Mouse (Mus musculus) kidney, embryonic 14.5 days (tissue): ENCODE results near the gene Mb21d2. TPM values are rescaled to one million over a fixed set of nuclear protein-coding genes. Genes with fewer than 3 reads are reported as not detected.

Source experiments
- ATAC-seq: fragments of 200-750 bp; cut with Nextera tagmentation; 2 replicates; pipeline ENCODE4 v1.8.0; 2017; ENCODE audit warnings: moderate number of reproducible peaks, mild to moderate bottlenecking, moderate TSS enrichment, moderate library complexity; ENCODE audit not compliant: low FRiP score, low TSS enrichment
- H3K27ac ChIP-seq: fragments of 300-500 bp; sonication (generic); 2 replicates; pipeline ENCODE4 v1.5.1; 2014; ENCODE audit warnings: low read depth, mild to moderate bottlenecking, low read length, moderate library complexity, mixed read lengths
- H3K27me3 ChIP-seq: fragments of 300-500 bp; sonication (generic); 2 replicates; pipeline ENCODE4 v1.6.1; 2014; ENCODE audit warnings: mild to moderate bottlenecking, low read length; ENCODE audit not compliant: control insufficient read depth, insufficient read depth
- H3K36me3 ChIP-seq: fragments of 300-500 bp; sonication (generic); 2 replicates; pipeline ENCODE4 v1.6.1; 2014; ENCODE audit warnings: low read length, mixed read lengths; ENCODE audit not compliant: control insufficient read depth, insufficient read depth
- H3K4me1 ChIP-seq: fragments of 300-500 bp; sonication (generic); 2 replicates; pipeline ENCODE4 v1.6.1; 2014; ENCODE audit warnings: low read length, mixed read lengths; ENCODE audit not compliant: control insufficient read depth, insufficient read depth
- H3K4me2 ChIP-seq: fragments of 300-500 bp; sonication (generic); replicated peaks from 2 replicates; pipeline ENCODE4 v1.6.1; 2014; ENCODE audit warnings: low read depth, mild to moderate bottlenecking, low read length
- H3K4me3 ChIP-seq: fragments of 300-500 bp; sonication (generic); 2 replicates; pipeline ENCODE4 v1.5.1; 2014; ENCODE audit warnings: mild to moderate bottlenecking, low read length
- H3K9ac ChIP-seq: fragments of 300-500 bp; sonication (generic); 2 replicates; pipeline ENCODE4 v1.6.1; 2014; ENCODE audit warnings: low read depth, mild to moderate bottlenecking, low read length, moderate library complexity
- H3K9me3 ChIP-seq: fragments of 300-500 bp; sonication (generic); 2 replicates; pipeline ENCODE4 v1.6.1; 2016; ENCODE audit warnings: low read length; ENCODE audit not compliant: control insufficient read depth
- WGBS: fragments of 180-500 bp; shearing (Covaris S2); extraction: QIAGEN DNeasy Blood & Tissue Kit; methylation state at CpG from one replicate; pipeline ENCODE4 v1.1.7; 2014; 5-methylcytosine and 5-hydroxymethylcytosine counted together
- polyA plus RNA-seq: library from polyadenylated mRNA; unstranded; fragments of >200 nt; fragmentation: Nextera tagmentation; extraction: Ambion mirVana; gene quantifications from 2 replicates; pipeline ENCODE4 v1.2.1, GENCODE M21; 2014

Gene Mb21d2
- 6.3 and 9.4 TPM in 2 replicates for polyA plus RNA-seq

- Histone ChIP-seq H3K4me3 (peak within 1 kb of the TSS; percentile 88), H3K9ac (peak within 1 kb of the TSS; percentile 92), H3K27ac (peak within 1 kb of the TSS; percentile 93), H3K27me3 (peaks cover 5% of the 10 kb centered on the region; the same call in 1 of the 2 replicates), H3K9me3 (no peaks in the 10 kb centered on the region), H3K4me1 (peaks cover 8% of the 10 kb centered on the region), H3K36me3 (no peaks in the 10 kb centered on the region), H3K4me2 (peak within 1 kb of the TSS; percentile 62)
- ATAC-seq, result peak; percentile 47
- under 1% methylated on average over 69 of the region's 73 CpGs for WGBS
Observed at GRCm38 (mm10) chr16:28928815-28929685, at the start of gene Mb21d2. Gene Mb21d2 (minus strand): TSS chr16:28929673.

- Histone ChIP-seq H3K9ac (no peak overlapping the region), H3K4me2 (no peak overlapping the region), H3K9me3 (no peaks in the 10 kb centered on the region), H3K4me3 (no peak overlapping the region), H3K4me1 (no peaks in the 10 kb centered on the region), H3K27ac (no peak overlapping the region), H3K27me3 (no peaks in the 10 kb centered on the region), H3K36me3 (no peaks in the 10 kb centered on the region)
- ATAC-seq, result no peak
- WGBS, result 75% methylated on average over 2 of the region's 2 CpGs
Observed at GRCm38 (mm10) chr16:28966236-28966635, 36.8 kb upstream of the Mb21d2 start.

- ATAC-seq, result no peak
- Histone ChIP-seq H3K4me1 (no peaks in the 10 kb centered on the region), H3K9me3 (no peaks in the 10 kb centered on the region), H3K9ac (no peak overlapping the region), H3K36me3 (no peaks in the 10 kb centered on the region), H3K4me2 (no peak overlapping the region), H3K4me3 (no peak overlapping the region), H3K27me3 (no peaks in the 10 kb centered on the region), H3K27ac (no peak overlapping the region)
- 53% methylated on average over 4 of the region's 4 CpGs for WGBS
Observed at GRCm38 (mm10) chr16:28964048-28964447, 34.6 kb upstream of the Mb21d2 start.

GRCm38 (mm10) chr16:28962987-28963386 is 33.5 kb upstream of the Mb21d2 start:
- H3K9ac ChIP-seq, result no peak overlapping the region
- H3K27me3 ChIP-seq, result no peaks in the 10 kb centered on the region
- no peak overlapping the region for H3K27ac ChIP-seq
- no peak overlapping the region for H3K4me3 ChIP-seq
- no peak for ATAC-seq
- H3K4me2 ChIP-seq, result no peak overlapping the region
- H3K36me3 ChIP-seq, result no peaks in the 10 kb centered on the region
- H3K9me3 ChIP-seq, result no peaks in the 10 kb centered on the region
- no peaks in the 10 kb centered on the region for H3K4me1 ChIP-seq

- Histone ChIP-seq H3K4me2 (no peak overlapping the region), H3K9ac (no peak overlapping the region), H3K4me1 (no peaks in the 10 kb centered on the region), H3K36me3 (no peaks in the 10 kb centered on the region), H3K27me3 (no peaks in the 10 kb centered on the region), H3K27ac (no peak overlapping the region), H3K4me3 (no peak overlapping the region), H3K9me3 (no peaks in the 10 kb centered on the region)
- no peak for ATAC-seq
- 75% methylated on average over 5 of the region's 5 CpGs for WGBS
Observed at GRCm38 (mm10) chr16:28949810-28950209, 20.3 kb upstream of the Mb21d2 start.

- H3K4me1 ChIP-seq, result no peaks in the 10 kb centered on the region
- 79% methylated on average over 2 of the region's 2 CpGs for WGBS
- no peak for ATAC-seq
Observed at GRCm38 (mm10) chr16:28943254-28943653, 13.8 kb upstream of the Mb21d2 start.

GRCm38 (mm10) chr16:28936181-28936792 is 6.8 kb upstream of the Mb21d2 start:
- H3K27me3 ChIP-seq, result peaks cover 5% of the 10 kb centered on the region; the same call in 1 of the 2 replicates

More at GRCm38 (mm10) chr16:28943254-28943653, 13.8 kb upstream of the Mb21d2 start:
- Histone ChIP-seq H3K4me3 (no peak overlapping the region), H3K9me3 (no peaks in the 10 kb centered on the region), H3K27me3 (no peaks in the 10 kb centered on the region), H3K4me2 (no peak overlapping the region), H3K9ac (no peak overlapping the region), H3K27ac (no peak overlapping the region), H3K36me3 (no peaks in the 10 kb centered on the region)

GRCm38 (mm10) chr16:28935701-28936100 is 6.2 kb upstream of the Mb21d2 start:
- no peak overlapping the region for H3K9ac ChIP-seq
- 0 out of 2 replicates have a peak, but pooled peaks cover 5% of the 10 kb centered on the region for H3K4me1 ChIP-seq
- 76% methylated on average over 3 of the region's 3 CpGs for WGBS
- peaks cover 5% of the 10 kb centered on the region; the same call in 1 of the 2 replicates for H3K27me3 ChIP-seq
- H3K4me2 ChIP-seq, result no peak overlapping the region
- no peaks in the 10 kb centered on the region for H3K36me3 ChIP-seq
- no peaks in the 10 kb centered on the region for H3K9me3 ChIP-seq
- no peak for ATAC-seq
- no peak overlapping the region for H3K27ac ChIP-seq
- H3K4me3 ChIP-seq, result no peak overlapping the region

More at GRCm38 (mm10) chr16:28936181-28936792, 6.8 kb upstream of the Mb21d2 start:
- H3K4me1 ChIP-seq, result 0 out of 2 replicates have a peak, but pooled peaks cover 5% of the 10 kb centered on the region
- H3K27ac ChIP-seq, result no peak overlapping the region
- peak; percentile 58; the same call in 1 of the 2 replicates for ATAC-seq
- no peak overlapping the region for H3K9ac ChIP-seq
- no peak overlapping the region for H3K4me3 ChIP-seq
- H3K36me3 ChIP-seq, result no peaks in the 10 kb centered on the region
- no peaks in the 10 kb centered on the region for H3K9me3 ChIP-seq
- 47% methylated on average over 7 of the region's 7 CpGs for WGBS
- H3K4me2 ChIP-seq, result no peak overlapping the region

GRCm38 (mm10) chr16:28931213-28931612 is 1.7 kb upstream of the Mb21d2 start:
- Histone ChIP-seq H3K4me1 (peaks cover 9% of the 10 kb centered on the region), H3K27ac (no peak overlapping the region), H3K9ac (no peak overlapping the region), H3K27me3 (peaks cover 5% of the 10 kb centered on the region; the same call in 1 of the 2 replicates), H3K36me3 (no peaks in the 10 kb centered on the region), H3K4me3 (no peak overlapping the region), H3K9me3 (no peaks in the 10 kb centered on the region), H3K4me2 (no peak overlapping the region)
- 64% methylated on average over 2 of the region's 2 CpGs for WGBS
- ATAC-seq, result no peak
